Mouse (Mus musculus) cortical plate, adult 2 months (tissue): Measurements from ENCODE around the gene Spata6.

Experiments used
- CTCF ChIP-seq: fragments of 200-500 bp; IDR thresholded peaks from 2 replicates; pipeline ENCODE4 v1.5.1; 2011; ENCODE audit warnings: mild to moderate bottlenecking, control low read depth, low read length; ENCODE audit not compliant: insufficient read depth; ENCODE audit errors: extremely low read depth
- POLR2A ChIP-seq: fragments of 200-500 bp; IDR thresholded peaks from 2 replicates; pipeline ENCODE4 v1.6.1; 2011; ENCODE audit warnings: mild to moderate bottlenecking, low read length, control low read depth; ENCODE audit not compliant: insufficient read depth; ENCODE audit errors: extremely low read depth

GRCm38 (mm10) chr4:111691057-111691543 is 28.7 kb upstream of the Spata6 start:
- TF ChIP-seq CTCF, result no peak
- no peak for TF ChIP-seq POLR2A
